Mouse (Mus musculus): Measurements from ENCODE around the gene Klrb1b. TPM values are rescaled to one million over a fixed set of nuclear protein-coding genes. Genes with fewer than 3 reads are reported as not detected.

Gene Klrb1b
- 1 to 10 TPM in 1 of 4 experiments, under 1 TPM in 1, not detected in 2; 0.40 to 1.3 TPM for total RNA-seq (2022)

DNA sequence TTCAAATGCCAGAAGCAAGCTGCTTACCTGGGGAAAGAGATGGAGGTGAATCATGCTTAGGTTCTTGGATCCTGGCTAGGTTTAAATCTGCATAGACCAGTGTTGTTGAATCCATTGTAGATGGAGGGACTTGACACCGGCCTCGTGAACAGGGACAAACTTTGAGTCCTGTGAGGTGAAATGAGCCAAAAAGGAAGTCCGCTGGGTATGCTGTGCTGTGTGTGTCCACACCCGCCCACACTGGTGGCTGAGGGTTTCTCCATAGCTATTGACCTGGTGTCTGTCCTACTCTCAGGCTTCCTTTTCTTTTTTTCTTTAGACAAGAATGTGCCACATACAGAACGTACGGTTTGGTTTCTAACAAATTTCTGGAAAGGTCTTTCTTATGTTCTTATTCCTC is at the start of gene Klrb1b, which contains the start of gene Gm44511:
TSS of gene Klrb1b (minus strand) at position 200 of the 400 bp plus-strand sequence.
TSS of gene Gm44511 (minus strand) at position 184 of the 400 bp plus-strand sequence.
- no peak for DNase-seq (ENCODE audit: low spot score in 2 of 2)

DNA sequence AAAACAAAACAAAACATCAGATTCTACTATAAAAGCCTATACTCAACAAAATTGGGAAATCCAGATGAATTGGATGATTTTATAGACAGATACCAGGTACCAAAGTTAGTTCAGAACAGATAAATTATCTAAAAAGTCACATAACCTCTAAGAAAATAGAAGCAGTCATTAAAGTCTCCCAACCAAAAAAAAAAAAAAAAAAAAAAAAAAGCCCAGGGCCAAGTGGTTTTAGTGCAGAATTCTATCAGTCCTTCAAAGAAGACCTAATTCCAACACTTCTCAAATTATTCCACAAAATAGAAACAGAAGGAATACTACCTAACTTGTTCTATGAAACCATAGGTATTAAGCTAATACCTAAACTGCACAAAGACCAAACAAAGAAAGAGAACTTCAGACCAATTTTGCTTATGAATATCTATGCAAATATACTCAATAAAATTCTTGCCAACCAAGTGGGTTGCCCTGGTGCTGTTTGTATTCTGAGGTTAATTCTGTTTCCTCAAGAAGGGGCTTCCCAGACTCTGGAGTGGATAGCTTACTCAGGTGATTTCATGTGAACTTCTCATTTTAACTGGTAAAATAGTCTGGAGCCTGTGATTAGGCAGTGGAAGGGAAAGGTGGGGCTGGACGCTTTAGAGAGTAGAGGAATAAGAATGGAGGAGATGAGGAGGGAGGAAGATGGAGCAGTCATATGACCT is 45.9 kb upstream of the Klrb1b start:
- no peak for DNase-seq (ENCODE audit: low spot score in 2 of 2)

DNA sequence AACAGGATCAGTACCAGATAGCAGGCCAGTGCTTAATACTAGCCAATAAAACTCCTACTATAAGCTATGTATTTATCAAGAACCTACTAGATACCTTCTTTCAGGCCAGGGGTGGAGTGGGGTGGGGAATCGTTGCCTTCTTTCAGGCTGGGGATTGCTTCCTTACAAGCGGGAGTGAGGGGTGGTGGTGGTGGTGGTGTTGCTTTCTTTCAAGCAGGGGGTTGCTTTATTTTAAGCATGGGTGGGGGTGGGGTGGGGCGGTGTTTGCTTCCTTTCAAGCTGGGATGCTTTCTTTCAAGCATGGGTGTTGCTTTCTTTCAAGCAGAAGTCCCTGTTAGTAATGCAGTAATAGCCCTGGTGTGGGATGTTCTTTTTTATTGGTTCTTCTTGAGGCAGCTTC is 42.7 kb upstream of the Klrb1b start:
- DNase-seq (ENCODE audit: low spot score in 2 of 2), result no peak

DNA sequence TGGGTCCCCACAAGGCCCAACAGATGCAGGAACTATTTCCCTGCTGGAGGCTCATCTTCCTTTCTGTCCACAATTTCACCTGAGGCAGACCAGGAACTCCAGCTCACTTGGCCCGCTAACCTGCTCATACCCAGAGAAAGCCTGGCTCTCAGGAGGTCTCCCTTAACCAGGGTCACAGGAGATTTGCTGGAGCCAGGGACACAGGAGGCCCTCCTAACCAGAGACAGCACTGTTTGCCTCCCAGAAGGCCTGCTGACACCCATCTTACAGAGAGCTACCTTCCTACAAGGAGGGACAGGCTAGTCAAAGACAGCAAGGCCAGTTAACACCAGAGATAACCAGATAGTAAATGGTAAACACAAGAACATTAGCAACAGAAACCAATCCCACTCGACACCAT is 31.8 kb upstream of the Klrb1b start:
- DNase-seq (ENCODE audit: low spot score in 2 of 2), result no peak

DNA sequence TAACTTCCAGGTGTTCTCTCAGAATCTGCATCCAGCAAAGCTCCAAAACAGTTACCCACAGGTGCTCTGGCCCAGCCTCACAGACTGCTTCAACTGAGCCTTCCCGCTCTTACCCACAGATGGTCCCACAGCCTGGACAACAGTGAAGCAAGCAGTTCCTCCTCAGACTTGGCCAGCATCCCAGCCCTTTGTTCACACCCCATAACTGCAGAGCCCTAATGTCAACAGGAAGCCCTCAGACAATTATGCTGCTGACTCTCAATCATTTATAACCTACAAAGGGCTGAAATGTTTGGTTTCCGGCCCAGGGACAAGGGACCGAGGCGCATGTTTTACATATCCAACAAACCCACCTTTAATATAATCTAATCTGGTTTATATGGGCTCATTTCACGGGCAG is 30.1 kb upstream of the Klrb1b start:
- peak; percentile 46 to 58 for DNase-seq (ENCODE audit: low spot score in 2 of 2)

DNA sequence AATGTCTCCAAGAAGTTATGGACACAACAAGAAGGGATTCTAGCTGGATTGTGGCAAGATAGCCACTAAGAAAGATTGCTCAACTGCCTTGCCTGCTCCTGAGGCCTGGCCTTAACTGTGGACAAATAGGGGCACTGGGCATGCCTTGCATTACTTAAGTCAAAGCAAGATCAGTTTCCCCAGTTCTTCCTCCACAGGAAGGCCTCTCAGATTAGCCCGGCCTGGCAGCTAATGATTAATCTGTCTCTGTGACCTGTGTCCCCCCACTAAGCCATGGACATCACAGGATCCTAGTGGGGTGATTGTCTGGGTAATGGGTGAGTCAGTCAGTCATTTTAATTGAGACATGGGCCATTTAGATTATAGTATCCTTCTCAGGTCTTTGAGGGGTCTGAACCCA is 29.3 kb upstream of the Klrb1b start:
- DNase-seq (ENCODE audit: low spot score in 2 of 2), result no peak

DNA sequence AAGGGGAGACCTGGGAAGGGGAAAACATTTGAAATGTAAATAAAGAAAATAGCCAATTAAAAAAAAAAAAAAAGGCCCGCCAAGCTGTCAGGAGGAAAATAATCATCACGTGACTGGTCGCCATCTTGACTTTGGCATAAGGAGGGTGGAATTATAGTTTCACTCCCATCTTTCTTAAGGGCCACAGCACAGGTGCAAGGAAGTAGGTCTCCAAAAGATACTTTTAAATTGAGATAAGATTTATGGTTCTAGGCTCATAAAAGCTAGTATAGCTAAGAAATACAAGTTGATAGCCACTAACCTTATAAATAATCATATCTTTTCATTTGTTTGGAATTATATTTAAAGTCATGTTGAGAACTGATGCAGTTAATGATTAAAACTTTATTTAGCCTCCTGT is 28.8 kb upstream of the Klrb1b start:
- DNase-seq (ENCODE audit: low spot score in 2 of 2), result no peak

DNA sequence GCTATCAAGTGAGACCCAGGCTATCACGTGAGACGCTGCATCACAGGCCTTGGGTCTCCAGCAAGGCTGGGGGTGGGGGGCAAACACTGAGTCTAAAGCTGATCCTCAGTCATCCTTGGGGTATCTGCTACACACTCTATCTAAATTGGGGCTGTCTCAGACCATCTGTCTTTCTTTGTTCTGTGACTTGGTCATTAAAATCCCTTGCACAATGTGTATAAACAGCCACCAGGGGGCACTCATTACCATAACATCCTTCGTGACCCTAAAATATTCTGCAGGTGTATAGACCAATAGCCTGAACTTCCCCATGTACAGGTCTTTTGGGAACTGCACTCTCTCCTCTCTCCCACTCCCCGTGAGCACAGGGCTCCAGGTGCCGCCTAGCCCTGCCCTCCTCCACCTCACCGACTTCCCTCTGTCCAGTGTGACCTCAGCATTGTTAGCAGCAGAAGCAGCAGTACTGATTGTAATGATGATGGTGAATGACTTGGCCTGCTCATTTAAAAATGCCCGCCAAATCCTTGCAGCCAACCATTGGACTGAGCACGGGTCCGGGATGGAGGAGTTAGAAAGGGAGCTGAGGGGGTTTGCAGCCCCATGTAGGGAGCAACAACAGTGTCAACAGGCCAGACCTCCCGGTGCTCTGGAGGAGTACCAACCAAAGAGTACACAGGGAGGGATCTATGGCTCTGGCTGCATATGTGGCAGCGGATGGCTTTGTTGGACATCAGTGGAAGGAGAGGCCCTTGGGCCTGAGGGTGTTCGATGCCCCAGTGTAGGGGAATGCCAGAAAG is 28.1 kb upstream of the Klrb1b start:
- DNase-seq (ENCODE audit: low spot score in 2 of 2), result peak in 1 of 2 experiments; percentile 74

DNA sequence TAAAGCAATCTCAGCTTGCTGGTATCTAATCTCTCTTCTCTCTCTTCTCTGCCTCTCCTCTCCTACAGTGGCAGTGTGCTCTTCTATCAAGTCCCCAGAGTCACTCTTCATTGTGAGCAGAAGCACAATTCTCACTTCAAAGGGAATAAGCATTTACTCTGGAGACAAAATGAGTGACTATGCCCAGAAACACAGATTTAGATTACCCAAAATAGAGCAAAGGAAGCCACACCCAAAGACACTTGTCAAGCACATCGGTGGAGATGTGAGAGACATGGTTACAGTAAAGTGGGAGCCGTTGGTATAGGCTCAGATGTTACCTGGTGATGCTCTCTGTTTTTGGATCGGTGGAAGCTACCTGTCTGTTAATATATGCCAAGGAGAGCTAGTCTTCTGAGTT is 26.6 kb upstream of the Klrb1b start:
- DNase-seq (ENCODE audit: low spot score in 2 of 2), result no peak

DNA sequence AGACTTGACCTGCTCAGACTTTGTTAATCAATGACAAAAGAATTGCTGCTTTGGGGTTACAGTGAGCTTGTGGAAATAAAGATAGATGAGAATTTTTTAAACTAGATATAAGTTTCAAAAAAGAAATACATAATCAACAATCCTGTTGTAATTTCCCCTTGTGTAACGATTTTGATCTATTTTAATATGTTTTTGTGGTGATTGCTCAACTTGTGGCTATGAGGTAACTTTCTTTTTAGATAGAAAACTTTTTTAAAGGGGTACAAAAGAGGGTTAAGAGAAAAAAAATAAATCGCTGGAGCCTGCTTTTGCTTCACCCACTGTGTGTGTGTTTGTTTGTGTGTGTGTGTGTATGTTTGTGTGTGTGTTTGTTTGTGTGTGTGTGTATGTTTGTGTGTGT is 25.0 kb upstream of the Klrb1b start:
- DNase-seq (ENCODE audit: low spot score in 2 of 2), result no peak

DNA sequence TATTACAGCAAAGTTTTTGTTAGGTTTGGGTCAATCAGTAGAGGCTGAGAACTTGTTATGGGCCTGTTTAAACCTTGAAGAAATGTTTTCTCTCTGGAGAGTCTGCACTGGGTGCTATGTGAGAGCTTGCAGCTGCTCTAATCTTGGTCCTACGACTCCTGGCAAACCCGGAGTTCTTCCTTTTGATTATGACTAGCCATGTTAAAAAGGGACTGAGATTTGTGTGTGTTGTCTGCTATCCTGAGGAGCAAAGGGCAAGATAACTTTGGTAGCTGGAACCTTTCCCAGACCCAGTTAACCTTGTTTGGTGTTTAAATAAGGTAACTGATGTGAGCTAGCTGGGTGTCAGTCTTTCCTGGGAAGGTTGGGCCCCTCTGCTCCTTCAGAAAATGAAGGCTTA is 24.5 kb upstream of the Klrb1b start:
- DNase-seq (ENCODE audit: low spot score in 2 of 2), result no peak

DNA sequence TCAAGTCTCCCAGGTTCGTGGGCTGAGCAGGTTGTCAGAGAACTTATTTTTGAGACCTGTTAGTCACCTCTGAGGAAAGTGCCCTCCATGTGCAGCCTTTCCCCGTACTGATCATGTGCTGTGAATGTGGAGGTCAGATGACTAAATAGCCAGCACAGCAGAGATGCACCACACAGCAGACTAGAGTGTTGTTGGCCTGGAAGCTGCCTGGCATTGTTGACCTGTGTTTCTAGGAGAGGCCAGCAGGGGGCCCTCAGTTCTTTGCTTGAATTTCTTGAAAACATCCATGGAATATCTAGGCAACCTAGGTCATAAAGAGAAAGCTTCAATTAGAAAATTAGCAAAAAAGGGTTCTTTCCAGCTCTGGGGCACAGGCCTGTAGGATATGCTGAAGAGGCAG is 23.8 kb upstream of the Klrb1b start:
- peak in 1 of 2 experiments; percentile 51 for DNase-seq (ENCODE audit: low spot score in 2 of 2)

DNA sequence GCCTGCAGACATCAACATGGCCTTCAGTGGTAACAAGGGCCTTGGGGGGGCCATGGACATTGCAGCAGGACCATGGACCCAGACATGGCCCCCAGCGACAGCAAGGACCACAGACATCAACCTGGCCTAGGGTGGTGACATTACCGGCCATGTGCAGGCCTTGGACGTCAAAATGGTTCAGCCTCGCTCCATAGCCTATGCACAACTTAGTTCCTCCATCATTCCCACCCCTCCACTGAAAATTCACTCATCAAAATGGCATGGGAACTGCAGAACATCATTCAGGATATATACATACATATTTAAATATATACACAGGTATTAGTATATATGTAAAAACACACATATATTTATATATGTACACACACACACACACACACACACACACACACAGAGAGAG is 21.3 kb upstream of the Klrb1b start:
- DNase-seq (ENCODE audit: low spot score in 2 of 2), result no peak

DNA sequence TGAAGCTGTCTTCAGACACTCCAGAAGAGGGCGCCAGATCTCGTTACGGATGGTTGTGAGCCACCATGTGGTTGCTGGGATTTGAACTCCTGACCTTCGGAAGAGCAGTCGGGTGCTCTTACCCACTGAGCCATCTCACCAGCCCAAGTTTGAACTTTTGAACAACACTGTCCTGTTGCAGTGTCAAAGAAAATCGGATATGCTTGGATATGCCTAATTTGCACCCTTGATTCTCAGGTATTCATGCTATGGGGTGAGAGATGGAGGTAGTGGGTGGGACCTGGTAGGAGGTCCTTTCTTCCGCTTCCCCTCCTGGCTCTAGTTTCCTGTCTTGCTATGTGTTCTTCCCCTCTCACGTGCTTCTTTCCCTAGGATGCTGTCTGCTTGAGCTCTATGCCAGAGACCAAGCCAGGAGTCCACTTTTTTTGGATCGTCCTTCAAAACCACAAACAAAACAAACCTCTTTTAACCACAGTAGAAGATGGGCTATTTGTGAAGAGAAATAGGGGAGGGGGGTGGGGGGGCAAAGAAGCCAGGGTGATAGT is 19.9 kb upstream of the Klrb1b start:
- no peak for DNase-seq (ENCODE audit: low spot score in 2 of 2)

DNA sequence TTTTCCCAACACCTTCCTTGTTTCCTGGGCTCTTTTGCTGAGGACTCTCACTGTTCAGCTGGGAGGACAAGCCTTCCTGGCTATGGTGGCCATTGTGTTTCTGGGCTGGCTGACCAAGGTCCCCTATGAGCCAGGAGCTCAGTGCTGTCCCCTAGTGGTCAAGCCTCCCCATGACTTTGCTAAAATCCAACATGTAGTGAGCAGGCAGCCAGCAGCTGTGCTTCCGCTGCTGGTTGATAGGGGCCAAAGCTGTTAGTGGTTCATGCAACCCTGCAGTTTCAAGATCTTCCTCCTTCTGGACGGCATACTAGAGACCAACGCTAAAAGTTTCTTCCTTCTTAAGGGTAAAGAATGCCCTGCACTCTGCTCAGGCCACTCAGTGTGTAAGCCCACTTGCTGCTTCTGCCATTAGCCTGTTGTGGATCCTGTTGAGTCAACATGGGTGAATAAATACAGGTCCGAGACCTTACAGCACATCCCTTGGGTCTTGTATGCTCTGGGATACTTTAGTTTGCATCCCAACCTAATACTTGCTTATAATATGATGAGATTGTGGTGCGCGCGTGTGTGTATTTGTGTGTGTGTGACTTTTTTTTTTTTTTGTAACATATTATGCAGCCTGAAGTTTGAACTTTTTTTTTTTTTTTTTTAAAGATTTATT is 19.3 kb upstream of the Klrb1b start:
- peak; percentile 78 to 89 for DNase-seq (ENCODE audit: low spot score in 2 of 2)

DNA sequence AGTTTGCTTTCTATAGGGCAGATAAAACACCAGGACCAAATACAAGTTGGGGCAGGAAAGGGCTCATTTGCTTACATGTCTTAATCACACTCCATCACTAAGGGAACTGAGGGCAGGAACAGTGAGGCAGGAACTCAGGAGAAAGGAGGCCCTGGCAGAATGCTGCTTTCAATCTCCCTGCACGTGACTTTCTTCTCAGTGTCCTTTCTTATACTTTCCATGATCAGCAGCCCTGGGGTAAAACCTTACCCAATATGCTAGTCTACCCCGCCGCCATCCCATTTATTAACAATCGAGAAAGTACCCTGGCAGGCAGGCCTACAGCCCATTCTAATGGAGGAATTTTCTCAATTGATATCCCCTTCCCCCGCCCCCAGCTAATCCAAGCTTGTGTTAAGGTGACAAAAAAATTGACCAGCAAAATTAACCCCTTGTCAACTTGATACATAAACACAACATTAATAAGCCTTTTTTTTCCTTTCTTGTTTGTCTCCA is 18.5 kb upstream of the Klrb1b start:
- no peak for DNase-seq (ENCODE audit: low spot score in 2 of 2)

DNA sequence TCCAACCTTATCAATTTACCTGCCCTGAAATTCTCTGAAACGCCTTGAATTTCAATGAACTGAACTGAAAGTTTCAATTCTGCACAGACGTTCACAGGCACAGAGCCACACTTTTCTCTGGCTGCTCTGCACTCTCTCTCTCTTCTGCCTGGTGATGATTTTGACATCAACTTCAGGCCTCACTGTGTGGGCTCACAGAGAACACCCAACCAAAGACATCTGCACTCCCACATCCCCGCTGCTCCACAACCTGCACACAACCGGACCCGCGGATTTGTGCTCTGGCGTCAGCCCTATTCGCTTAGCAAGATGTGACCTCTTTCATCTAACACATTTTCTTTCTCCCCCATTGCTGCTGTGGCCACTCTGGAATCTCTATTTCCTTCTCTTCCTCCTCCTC is 18.0 kb upstream of the Klrb1b start:
- DNase-seq (ENCODE audit: low spot score in 2 of 2), result peak in 1 of 2 experiments; percentile 28

DNA sequence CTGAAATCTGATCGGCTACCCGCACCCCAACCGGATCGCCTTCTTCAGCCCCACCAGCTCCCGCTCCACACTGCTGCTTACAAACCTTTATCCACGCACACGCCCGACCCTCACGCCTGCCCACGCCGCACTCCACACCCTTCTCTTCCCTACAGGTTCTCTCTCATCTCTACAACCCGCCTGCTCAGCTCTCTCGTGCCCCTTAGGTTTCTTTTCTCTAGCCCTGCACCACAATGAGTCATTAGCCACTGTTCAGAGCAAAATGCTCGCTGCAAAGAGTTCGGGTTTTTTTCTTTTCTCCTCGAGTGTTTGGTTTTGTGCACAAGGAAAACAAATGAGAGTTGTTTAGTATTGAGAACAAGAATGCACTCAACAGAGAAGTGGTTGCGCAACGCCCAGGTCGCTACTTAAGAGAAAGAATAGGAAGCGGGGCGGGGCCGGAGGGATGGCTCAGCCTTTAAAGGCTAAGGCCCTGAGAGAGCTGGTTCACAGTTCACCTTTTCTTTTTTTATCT is 17.4 kb upstream of the Klrb1b start:
- DNase-seq (ENCODE audit: low spot score in 2 of 2), result no peak

DNA sequence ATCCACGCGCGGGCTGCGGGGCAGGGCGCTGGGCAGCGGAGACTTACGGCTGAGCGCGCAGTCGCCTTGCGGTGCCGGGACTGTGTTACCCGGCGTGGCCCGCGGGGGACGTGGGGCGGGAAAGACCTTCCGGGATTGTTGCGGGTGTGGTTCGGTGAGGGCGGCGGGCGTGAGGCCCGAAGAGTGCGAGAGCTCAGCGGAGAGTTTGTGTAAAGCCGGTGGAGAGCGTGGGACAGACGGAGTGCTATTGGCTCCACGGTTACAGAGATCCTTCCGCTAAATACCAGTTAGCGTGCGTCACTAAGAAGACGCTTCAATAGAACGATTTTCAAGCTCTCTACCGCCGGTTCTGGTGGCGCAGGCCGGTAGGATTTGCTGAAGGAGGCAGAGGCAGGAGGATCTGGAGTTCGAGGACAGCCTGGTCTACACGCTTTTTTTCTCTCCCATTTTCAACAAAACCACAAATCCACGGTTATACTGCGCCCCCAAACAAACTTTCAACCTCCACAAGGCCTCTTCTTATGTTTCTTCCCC is 16.9 kb upstream of the Klrb1b start:
- DNase-seq (ENCODE audit: low spot score in 2 of 2), result peak; percentile 94 to 96

DNA sequence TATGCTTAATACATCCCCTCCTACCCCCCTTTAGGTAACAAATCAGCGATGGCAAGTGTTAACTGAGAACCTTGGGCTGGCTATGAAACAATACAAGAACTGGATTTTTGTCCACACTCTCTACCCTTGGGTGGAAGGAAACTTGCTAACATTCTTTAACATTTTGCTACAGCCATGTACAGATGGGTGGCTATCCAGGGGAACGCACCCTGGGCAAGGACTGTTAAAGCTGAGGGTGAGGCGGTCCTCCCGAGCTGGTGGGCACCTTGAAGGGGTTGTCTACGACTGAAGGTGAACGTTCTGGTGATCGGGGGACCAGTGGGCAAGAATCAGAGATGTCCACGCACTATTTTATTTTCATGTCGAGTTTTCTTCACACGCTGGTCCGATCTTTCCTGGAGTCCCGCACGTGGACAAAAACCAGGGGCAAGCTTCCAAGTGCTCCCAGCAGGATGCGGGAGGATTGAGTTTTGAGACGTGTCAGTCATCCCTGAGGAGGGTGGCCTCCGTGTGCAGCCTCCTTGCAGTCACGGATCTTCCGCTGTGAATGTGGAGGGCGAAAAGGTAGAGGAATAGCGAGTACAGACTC is 16.3 kb upstream of the Klrb1b start:
- DNase-seq (ENCODE audit: low spot score in 2 of 2), result no peak
